Mouse (Mus musculus): ENCODE data around the gene Bicral.

Bicral gene

DNA sequence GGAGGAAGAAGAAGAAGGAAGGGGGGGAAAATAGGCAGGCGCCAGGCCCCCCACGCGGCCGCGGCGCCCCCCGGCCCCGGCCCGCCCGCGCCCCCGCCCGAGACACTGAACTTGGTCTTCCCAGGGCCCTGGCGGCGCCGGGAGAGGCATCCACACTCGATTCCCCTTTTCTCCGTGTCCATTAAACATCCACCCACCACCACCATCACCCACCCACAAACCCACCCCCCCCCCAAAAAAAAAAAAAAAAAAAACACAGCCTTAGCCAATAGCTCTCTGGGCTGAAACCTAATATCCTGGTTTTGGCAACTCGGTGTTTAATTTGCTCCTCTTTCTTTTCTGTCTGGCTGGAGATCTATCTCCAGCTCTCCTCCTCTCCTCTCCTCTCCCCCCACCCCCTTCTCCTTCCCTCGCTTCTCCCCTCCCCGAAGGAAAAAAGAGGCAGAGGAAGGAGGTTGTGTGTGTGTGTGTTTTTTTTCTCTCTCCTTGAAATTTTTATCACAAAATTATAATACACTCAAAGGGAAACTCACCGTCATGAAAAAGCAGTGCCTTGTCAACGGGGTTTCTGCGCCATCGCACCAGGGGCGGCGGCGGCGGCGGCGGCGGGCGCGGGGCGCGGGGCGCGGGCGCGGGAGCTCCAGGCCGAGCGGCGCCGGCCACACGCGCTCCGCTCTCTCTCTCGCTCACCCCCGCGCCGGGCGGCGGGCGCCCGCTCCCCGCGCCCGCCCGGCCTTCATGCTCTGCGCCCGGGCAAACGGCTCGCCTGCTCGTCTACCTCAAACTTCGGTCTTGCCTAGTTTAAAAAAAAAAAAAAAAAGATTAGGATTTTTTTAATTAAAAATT, at the start of gene Bicral:
Bicral (minus strand) TSS at position 580 of the 846 bp plus-strand sequence.
- Histone ChIP-seq H3K9me3 (ENCODE audit: low read length) (no peaks in the 10 kb centered on the region), H3K4me1 (replicated peaks; ENCODE audit: low read depth, low read length) (peaks cover 59% of the 10 kb centered on the region), H3K4me3 (replicated peaks; ENCODE audit: low read length) (peak within 1 kb of the TSS; percentile 91), H3K27me3 (ENCODE audit: insufficient read depth, low read length) (no peaks in the 10 kb centered on the region), H3K36me3 (ENCODE audit: insufficient read depth, low read length) (no peaks in the 10 kb centered on the region)
- TF ChIP-seq CTCF (conservative IDR thresholded peaks at IDR 0.05; ENCODE audit: low read length) = no peak
- no peak for TF ChIP-seq NANOG (IDR thresholded peaks at IDR 0.05; ENCODE audit: borderline replicate concordance, low read length)
- TF ChIP-seq POU5F1 (IDR thresholded peaks at IDR 0.05; ENCODE audit: borderline replicate concordance, low read length) = no peak

DNA sequence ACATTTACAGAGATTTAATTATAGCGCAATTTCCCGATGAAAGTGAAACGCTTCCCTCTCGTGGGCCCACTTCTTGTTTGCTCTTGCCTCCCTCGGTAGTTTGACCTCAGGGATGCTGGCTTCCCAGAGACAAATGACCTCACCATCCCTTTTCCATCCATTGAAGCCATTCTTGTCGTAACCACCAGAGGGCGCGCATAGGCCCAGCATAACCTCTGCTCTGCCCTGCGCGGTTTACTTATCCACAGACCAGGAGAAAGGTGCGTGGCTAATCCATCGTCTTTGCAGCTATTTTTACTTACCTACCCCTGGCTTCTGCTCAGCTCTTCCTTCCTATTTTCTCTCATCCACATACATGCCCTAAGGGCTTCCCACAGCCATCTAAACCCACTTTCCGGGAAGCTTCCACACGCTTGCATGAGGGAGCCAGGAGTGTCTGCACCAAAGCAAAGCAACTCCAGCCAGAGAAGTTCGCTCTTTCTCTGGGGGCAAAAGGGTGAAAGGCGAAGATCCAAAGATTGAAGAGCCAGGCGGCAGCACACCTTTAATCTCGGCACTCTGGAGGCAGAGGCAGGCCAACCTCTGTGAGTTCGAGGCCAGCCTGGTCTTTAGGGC, 45.7 kb upstream of the Bicral start:
- TF ChIP-seq POU5F1 (IDR thresholded peaks at IDR 0.05; ENCODE audit: borderline replicate concordance, low read length) = no peak
- no peak for TF ChIP-seq NANOG (IDR thresholded peaks at IDR 0.05; ENCODE audit: borderline replicate concordance, low read length)
- peak; percentile 90 for TF ChIP-seq CTCF (conservative IDR thresholded peaks at IDR 0.05; ENCODE audit: low read length)
- Histone ChIP-seq H3K36me3 (ENCODE audit: insufficient read depth, low read length) (no peaks in the 10 kb centered on the region), H3K4me3 (replicated peaks; ENCODE audit: low read length) (peak overlapping the region; percentile 65)

DNA sequence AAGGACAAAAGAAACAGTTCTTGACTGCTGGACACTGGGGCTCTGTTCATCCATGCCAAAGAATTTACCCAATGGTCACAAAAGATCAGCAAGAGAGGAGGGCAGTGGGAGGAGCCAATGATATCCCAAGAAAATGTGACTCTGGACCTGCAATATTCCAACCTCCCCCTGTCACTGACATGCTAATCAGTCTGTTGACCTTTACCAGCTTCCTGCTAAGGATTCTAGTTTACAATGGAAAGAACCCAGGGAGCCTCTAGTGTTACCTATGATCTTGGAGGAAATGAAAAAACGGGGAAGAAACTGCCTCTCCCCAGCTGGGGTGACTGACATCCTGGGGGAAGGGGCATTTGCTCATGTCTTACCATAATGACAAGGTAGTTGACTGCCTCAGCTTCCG, 42.7 kb upstream of the Bicral start:
- TF ChIP-seq NANOG (IDR thresholded peaks at IDR 0.05; ENCODE audit: borderline replicate concordance, low read length) = no peak
- TF ChIP-seq CTCF (conservative IDR thresholded peaks at IDR 0.05; ENCODE audit: low read length) = no peak
- Histone ChIP-seq H3K4me3 (replicated peaks; ENCODE audit: low read length) (no peak overlapping the region), H3K4me1 (replicated peaks; ENCODE audit: low read depth, low read length) (peaks cover 40% of the 10 kb centered on the region), H3K27me3 (ENCODE audit: insufficient read depth, low read length) (0 out of 2 replicates have a peak, but pooled peaks cover 2% of the 10 kb centered on the region), H3K9me3 (ENCODE audit: low read length) (no peaks in the 10 kb centered on the region), H3K36me3 (ENCODE audit: insufficient read depth, low read length) (no peaks in the 10 kb centered on the region)

More for the DNA sequence above, 45.7 kb upstream of the Bicral start:
- peaks cover 28% of the 10 kb centered on the region for H3K4me1 ChIP-seq (replicated peaks; ENCODE audit: low read depth, low read length)
- 0 out of 2 replicates have a peak, but pooled peaks cover 2% of the 10 kb centered on the region for H3K9me3 ChIP-seq (ENCODE audit: low read length)
- no peaks in the 10 kb centered on the region for H3K27me3 ChIP-seq (ENCODE audit: insufficient read depth, low read length)

DNA sequence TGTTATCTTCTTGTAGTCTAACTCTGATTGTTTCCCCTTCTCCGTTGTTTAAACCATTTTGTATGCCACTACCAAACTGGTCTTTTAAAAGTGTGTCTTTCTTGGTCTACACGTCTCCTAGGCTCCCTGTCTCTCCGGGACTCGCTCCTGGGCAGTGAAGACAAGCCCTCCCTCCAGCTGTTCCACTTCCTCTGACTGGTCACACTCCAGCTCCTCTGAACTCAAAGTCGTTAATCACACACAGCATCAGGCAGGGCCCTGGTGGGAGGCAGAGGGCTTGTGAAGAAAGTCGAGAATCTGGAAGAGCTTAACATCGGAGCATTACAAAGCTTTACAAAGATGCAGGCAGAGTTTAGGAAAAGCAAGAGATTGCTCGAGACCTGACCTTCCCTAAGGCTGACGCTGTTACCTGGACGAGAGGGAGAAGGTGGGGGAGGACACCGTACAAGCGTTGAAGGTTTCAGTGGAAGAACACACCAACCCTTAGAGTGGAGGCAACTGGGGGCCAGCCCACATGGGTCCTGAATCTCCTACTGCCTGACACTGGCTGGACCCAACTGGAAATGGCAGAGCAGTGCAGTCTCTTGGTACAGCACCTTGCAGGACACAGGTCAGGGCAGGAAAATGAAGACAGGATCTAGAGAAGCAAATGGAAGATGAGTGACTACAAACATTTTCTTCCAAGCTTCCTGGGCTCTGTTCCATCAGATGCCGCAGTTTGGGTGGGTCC, 39.1 kb upstream of the Bicral start:
- H3K27me3 ChIP-seq (ENCODE audit: insufficient read depth, low read length) = 0 out of 2 replicates have a peak, but pooled peaks cover 2% of the 10 kb centered on the region
- peaks cover 15% of the 10 kb centered on the region for H3K36me3 ChIP-seq (ENCODE audit: insufficient read depth, low read length)
- TF ChIP-seq CTCF (conservative IDR thresholded peaks at IDR 0.05; ENCODE audit: low read length) (no peak), NANOG (IDR thresholded peaks at IDR 0.05; ENCODE audit: borderline replicate concordance, low read length) (no peak), POU5F1 (IDR thresholded peaks at IDR 0.05; ENCODE audit: borderline replicate concordance, low read length) (no peak)
- peaks cover 52% of the 10 kb centered on the region for H3K4me1 ChIP-seq (replicated peaks; ENCODE audit: low read depth, low read length)
- no peaks in the 10 kb centered on the region for H3K9me3 ChIP-seq (ENCODE audit: low read length)
- no peak overlapping the region for H3K4me3 ChIP-seq (replicated peaks; ENCODE audit: low read length)

DNA sequence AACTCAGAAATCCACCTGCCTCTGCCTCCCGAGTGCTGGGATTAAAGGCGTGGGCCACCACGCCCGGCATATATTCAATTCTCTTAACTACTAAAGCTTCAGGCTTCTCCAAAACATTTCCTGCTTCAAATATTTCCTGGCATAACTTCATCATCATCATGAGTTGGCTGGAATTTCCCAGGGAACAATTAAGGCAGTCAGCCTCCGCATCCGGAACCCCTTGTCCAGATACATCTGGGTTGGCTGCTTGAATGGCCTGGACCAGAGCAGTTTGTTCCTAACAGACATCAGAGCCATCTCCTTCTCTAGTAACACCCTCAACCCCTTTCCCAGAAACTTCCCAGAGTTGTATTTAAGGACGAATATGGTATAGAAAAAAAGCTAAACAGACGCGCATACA, 37.1 kb upstream of the Bicral start:
- Histone ChIP-seq H3K4me1 (replicated peaks; ENCODE audit: low read depth, low read length) (peaks cover 54% of the 10 kb centered on the region), H3K4me3 (replicated peaks; ENCODE audit: low read length) (no peak overlapping the region), H3K36me3 (ENCODE audit: insufficient read depth, low read length) (peaks cover 27% of the 10 kb centered on the region), H3K9me3 (ENCODE audit: low read length) (no peaks in the 10 kb centered on the region), H3K27me3 (ENCODE audit: insufficient read depth, low read length) (0 out of 2 replicates have a peak, but pooled peaks cover 2% of the 10 kb centered on the region)
- TF ChIP-seq NANOG (IDR thresholded peaks at IDR 0.05; ENCODE audit: borderline replicate concordance, low read length) (no peak), CTCF (conservative IDR thresholded peaks at IDR 0.05; ENCODE audit: low read length) (no peak), POU5F1 (IDR thresholded peaks at IDR 0.05; ENCODE audit: borderline replicate concordance, low read length) (no peak)

DNA sequence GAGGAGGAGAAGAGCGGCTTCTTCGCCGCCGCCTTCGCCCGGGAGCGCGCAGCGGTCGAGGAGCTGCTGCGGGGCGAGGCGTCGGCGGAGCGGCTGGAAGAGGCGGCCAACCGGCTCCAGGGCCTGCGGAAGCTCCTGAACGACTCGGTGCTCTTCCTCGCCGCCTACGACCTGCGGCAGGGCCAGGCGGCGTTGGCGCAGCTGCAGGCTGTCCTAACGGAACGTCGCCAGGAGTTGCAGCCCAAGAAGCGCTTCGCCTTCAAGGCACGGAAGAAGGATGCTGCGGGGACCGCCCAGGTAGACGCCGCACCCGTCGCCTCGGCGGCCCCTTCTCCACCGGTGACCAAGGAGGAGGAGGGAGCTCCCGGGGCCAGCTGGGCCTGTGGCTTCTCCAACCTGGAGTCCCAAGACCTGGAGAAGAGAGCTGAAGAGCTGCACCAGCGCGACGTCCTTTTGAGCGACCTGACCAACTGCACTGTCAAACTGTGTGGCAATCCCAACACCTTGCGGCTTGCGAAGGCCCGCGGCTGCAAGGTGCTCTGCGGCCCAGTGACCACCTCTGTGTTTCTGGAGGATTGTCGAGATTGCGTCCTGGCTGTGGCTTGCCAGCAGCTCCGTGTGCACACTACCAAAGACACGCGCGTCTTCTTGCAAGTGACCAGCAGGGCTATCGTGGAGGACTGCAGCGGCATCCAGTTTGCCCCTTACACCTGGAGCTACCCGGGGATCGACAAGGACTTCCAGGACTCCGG, 32.7 kb upstream of the Bicral start:
- Histone ChIP-seq H3K27me3 (ENCODE audit: insufficient read depth, low read length) (no peaks in the 10 kb centered on the region), H3K9me3 (ENCODE audit: low read length) (no peaks in the 10 kb centered on the region), H3K4me3 (replicated peaks; ENCODE audit: low read length) (peak overlapping the region; percentile 93), H3K4me1 (replicated peaks; ENCODE audit: low read depth, low read length) (peaks cover 72% of the 10 kb centered on the region), H3K36me3 (ENCODE audit: insufficient read depth, low read length) (peaks cover 30% of the 10 kb centered on the region)
- TF ChIP-seq CTCF (conservative IDR thresholded peaks at IDR 0.05; ENCODE audit: low read length) (no peak), POU5F1 (IDR thresholded peaks at IDR 0.05; ENCODE audit: borderline replicate concordance, low read length) (no peak), NANOG (IDR thresholded peaks at IDR 0.05; ENCODE audit: borderline replicate concordance, low read length) (no peak)

DNA sequence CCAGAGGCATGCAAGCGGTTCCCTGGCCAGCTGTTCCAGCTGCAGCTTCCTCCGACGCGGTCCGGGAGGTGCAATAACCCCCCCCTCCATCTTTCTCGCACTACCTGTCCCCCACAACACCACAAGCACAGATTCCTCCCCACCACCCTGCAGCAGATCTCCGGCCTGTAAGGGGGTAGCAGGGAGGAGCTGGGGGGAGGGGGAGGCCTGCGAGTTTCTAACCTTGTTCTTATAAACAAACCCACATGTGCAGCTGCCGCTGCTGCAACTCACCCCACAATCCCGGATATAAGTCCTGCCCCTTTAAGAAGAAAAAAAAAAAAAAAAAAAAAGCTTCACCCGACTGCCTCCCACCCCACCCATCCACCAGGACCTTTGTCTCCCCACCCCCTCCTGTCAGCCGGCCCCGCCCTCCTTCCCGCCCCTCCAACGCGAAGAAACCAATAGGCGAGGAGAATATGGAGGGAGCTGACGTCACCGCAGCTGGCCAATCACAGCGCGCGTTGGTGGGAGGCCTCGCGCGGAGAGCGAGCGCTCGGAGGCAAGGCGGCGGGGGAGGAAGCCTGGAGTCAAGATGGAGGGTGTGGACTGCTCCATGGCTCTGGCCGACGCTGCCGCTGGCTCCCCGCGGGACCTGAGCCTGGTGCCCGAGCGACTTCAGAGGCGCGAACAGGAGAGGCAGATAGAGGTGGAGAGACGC, 32.0 kb upstream of the Bicral start, which contains the start of gene Tbcc:
Tbcc (plus strand) TSS at position 569 of the 700 bp plus-strand sequence.
- TF ChIP-seq CTCF (conservative IDR thresholded peaks at IDR 0.05; ENCODE audit: low read length) (no peak), NANOG (IDR thresholded peaks at IDR 0.05; ENCODE audit: borderline replicate concordance, low read length) (no peak), POU5F1 (IDR thresholded peaks at IDR 0.05; ENCODE audit: borderline replicate concordance, low read length) (no peak)
- no peaks in the 10 kb centered on the region for H3K27me3 ChIP-seq (ENCODE audit: insufficient read depth, low read length)

More for the DNA sequence above, 32.0 kb upstream of the Bicral start, which contains the start of gene Tbcc:
- peaks cover 30% of the 10 kb centered on the region for H3K36me3 ChIP-seq (ENCODE audit: insufficient read depth, low read length)
- H3K4me3 ChIP-seq (replicated peaks; ENCODE audit: low read length) = peak within 1 kb of the TSS; percentile 93
- no peaks in the 10 kb centered on the region for H3K9me3 ChIP-seq (ENCODE audit: low read length)
- H3K4me1 ChIP-seq (replicated peaks; ENCODE audit: low read depth, low read length) = peaks cover 75% of the 10 kb centered on the region
